Mouse (Mus musculus): ENCODE measurements around the gene Fscn2. TPM values are rescaled to one million over a fixed set of nuclear protein-coding genes. Genes with fewer than 3 reads are reported as not detected.

Fscn2 gene
- polyA plus RNA-seq, 1 experiment from 2014 or later = 0.19 TPM

DNA sequence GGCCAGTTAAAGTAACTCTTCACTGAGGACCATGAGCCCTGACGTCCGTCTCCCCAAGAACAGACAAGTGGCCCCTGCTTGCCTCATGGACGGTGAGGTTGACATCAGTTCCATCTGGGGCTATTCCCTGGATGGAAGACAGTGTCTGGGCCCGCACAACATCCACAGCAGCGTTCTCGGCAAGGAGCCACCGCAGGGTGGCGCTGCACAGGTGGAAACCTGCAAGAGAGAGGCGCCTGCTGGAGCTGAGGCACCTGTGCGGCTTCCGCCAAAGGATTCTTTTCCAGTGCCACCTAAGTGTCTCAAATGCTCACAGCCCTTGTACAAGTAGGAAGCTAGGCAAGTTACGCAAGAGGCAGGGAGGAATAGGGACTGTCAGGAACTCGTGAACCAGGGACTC, 11.7 kb downstream of the Fscn2 start:
- WGBS = 59% methylated on average over 13 of the region's 13 CpGs
- no peak for DNase-seq (ENCODE audit: low spot score)
- Histone ChIP-seq H3K36me3 (replicated peaks) (peaks cover 89% of the 10 kb centered on the region), H3K4me3 (no peak overlapping the region), H3K4me1 (peaks cover 22% of the 10 kb centered on the region), H3K9me3 (no peaks in the 10 kb centered on the region), H3K27me3 (replicated peaks; ENCODE audit: low read depth, poor library complexity, severe bottlenecking) (no peaks in the 10 kb centered on the region), H3K27ac (replicated peaks) (no peak overlapping the region)

DNA sequence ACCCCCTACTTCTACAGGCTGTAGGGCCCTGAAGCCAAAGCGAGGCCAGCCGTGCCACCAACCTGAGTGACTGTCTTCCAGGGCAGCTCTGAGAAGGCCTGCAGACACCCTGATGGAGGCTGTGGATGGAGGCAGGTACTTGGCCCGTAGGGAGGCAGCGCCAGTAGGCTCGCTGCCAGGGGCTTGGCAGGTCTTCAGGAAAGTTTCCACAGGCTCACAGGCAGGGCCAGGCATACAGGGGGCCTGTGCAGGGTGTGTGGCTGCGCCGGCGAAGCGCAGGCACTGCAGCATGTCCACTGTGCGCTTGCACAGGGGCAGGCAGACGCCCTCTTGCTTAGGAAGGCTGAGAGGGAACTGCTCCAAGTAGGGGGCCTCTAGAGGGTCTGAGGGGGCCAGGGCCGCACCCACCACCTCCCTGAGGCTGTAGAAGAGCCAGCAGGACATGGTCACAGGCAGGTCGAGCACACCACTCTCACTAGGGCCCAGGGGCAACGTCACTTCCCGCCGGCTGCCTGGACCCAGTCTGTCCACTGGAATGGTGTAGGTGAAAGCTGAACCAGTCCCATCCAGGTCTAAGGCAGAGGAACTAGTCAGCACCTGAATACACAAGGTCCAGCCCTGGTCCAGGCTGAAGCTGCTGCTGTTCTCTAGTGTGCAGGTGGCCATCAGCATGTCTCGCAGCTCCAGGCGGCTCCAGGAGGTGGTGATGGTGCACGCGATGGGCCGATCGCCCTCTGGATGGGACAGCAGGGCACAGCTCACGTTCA, 12.7 kb downstream of the Fscn2 start:
- no peak overlapping the region for H3K27ac ChIP-seq (replicated peaks)
- H3K9me3 ChIP-seq = no peaks in the 10 kb centered on the region
- H3K4me1 ChIP-seq = peaks cover 30% of the 10 kb centered on the region
- no peaks in the 10 kb centered on the region for H3K27me3 ChIP-seq (replicated peaks; ENCODE audit: low read depth, poor library complexity, severe bottlenecking)
- peaks cover 84% of the 10 kb centered on the region for H3K36me3 ChIP-seq (replicated peaks)
- WGBS = 91% methylated on average over 23 of the region's 23 CpGs
- DNase-seq (ENCODE audit: low spot score) = no peak
- H3K4me3 ChIP-seq = peak overlapping the region; percentile 26; the same call in 1 of the 2 replicates

DNA sequence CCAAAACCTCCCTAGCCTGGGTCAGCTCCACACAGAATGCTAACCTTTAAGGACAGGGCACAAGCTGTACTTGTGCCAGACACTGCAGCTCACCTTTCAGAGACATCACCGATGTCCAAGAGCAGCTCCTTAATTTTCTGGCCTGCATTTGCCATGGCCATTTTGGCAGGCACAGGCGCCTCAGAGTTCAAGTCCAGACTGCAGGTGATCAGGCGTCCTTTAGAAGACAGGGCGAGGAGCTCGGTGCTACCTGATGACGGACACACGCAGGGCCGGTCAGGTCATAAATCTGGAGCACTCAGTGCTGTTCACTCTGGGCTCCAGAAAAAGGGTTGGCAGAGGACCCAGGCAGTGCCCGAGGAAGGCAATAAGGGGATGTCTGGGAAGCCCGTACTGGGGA, 14.0 kb downstream of the Fscn2 start:
- no peak overlapping the region for H3K27ac ChIP-seq (replicated peaks)
- H3K9me3 ChIP-seq = no peaks in the 10 kb centered on the region
- H3K4me1 ChIP-seq = peaks cover 28% of the 10 kb centered on the region
- DNase-seq (ENCODE audit: low spot score) = no peak
- H3K36me3 ChIP-seq (replicated peaks) = peaks cover 77% of the 10 kb centered on the region
- H3K4me3 ChIP-seq = no peak overlapping the region
- 96% methylated on average over 10 of the region's 10 CpGs for WGBS
- no peaks in the 10 kb centered on the region for H3K27me3 ChIP-seq (replicated peaks; ENCODE audit: low read depth, poor library complexity, severe bottlenecking)

DNA sequence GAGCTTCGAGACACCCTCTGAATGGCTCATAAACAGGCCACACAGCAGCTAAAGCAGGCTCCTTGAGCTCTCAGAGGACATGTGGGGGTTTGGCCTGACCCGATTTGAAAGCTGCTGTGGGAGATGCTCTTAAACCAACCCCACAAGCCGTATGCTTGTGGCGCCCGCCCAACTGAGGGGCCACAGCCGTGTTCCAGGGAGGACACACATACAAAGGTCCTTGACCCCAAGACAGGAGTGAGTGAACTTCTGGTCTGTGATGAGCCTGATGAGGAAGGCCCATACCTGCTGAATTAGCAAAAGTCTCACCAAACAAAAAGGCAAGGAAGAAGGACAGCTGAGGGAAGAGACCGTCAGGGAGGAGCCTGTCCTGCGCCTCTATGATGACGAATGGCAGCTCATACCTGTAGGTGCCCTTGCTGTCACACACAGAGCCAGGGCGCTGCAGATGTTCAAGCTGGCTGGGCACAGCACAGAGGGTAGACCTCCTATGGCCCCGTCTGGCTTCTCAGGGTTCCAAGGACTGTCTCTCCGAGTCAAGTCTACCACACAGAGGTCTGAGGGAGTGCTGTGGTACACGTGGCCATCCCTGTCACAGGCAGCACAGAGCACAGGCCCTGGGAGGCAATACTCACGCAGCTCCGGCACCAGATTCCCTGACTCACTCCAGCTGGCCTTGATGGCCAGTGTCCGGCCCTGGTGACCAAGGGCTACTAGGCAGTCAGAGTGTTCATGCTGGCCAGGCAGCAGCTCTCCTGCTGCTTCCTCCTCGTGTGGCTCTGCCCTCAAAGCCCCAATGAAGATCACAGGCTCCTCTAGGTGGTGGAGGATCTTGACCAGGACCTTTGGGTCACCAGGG, 15.2 kb downstream of the Fscn2 start:
- WGBS = 88% methylated on average over 17 of the region's 17 CpGs
- 0 out of 2 replicates have a peak overlapping the region, but pooled peaks have one; percentile 95 for H3K4me3 ChIP-seq

DNA sequence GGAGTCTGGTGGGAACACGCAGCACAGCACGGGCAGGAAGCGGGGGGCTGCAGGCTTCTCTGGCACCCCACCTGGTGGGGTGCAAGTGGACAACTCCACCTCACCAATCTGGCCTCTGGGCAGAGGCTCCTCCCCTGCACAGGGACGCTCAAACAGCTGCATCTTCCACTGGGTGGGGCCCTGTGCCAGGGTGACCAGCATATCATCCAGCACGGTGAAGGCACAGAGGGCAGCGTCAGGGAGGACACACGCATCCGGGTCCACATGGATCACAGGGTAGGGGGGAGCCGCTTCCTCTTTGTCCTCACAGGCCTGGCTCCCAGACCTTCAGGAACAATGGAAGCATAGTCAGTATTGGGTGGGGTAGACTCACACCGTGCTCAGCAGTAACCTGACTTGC, 16.0 kb downstream of the Fscn2 start:
- H3K4me1 ChIP-seq = peaks cover 28% of the 10 kb centered on the region
- H3K36me3 ChIP-seq (replicated peaks) = peaks cover 77% of the 10 kb centered on the region
- no peak for DNase-seq (ENCODE audit: low spot score)
- no peaks in the 10 kb centered on the region for H3K27me3 ChIP-seq (replicated peaks; ENCODE audit: low read depth, poor library complexity, severe bottlenecking)
- H3K27ac ChIP-seq (replicated peaks) = peak overlapping the region; percentile 77; the same call in 1 of the 2 replicates
- 72% methylated on average over 10 of the region's 10 CpGs for WGBS
- peak overlapping the region; percentile 95 for H3K4me3 ChIP-seq
- no peaks in the 10 kb centered on the region for H3K9me3 ChIP-seq

More for the DNA sequence above, 15.2 kb downstream of the Fscn2 start:
- Histone ChIP-seq H3K27me3 (replicated peaks; ENCODE audit: low read depth, poor library complexity, severe bottlenecking) (no peaks in the 10 kb centered on the region), H3K4me1 (peaks cover 28% of the 10 kb centered on the region), H3K27ac (replicated peaks) (no peak overlapping the region; the same call in 1 of the 2 replicates), H3K9me3 (no peaks in the 10 kb centered on the region), H3K36me3 (replicated peaks) (peaks cover 77% of the 10 kb centered on the region)
- DNase-seq (ENCODE audit: low spot score) = no peak

DNA sequence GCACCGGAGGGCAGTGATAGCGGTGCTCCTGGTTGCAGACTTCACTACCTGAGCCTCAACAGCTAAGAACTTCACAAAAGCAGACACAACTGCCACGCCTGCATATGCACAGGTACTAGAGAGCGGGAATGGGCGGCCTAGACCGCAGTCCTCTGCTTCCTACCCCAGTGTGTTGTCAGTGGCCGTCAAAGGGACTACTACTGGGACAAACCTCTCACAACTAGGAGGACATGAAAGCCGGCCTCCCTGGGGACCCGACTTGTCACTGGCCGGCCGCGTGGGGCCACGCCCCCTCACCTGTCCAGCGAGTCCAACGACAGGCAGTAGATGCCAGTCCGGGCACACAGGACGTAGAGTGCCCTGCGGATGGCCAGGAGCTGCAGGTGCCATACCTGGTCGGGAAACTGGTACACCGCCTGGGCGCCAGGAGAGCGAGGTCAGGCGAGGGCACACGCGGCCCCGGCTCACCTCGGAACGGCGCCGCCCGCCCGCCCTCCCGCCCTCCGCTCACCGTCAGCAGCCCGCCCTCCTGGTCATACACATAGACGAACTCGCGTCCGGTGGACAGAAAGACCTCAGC, 16.8 kb downstream of the Fscn2 start:
- Histone ChIP-seq H3K4me1 (peaks cover 28% of the 10 kb centered on the region), H3K27me3 (replicated peaks; ENCODE audit: low read depth, poor library complexity, severe bottlenecking) (no peaks in the 10 kb centered on the region), H3K9me3 (no peaks in the 10 kb centered on the region), H3K36me3 (replicated peaks) (peaks cover 77% of the 10 kb centered on the region), H3K4me3 (peak overlapping the region; percentile 95), H3K27ac (replicated peaks) (peak overlapping the region; percentile 77)
- DNase-seq (ENCODE audit: low spot score) = peak; percentile 61
- WGBS = 4% methylated on average over 40 of the region's 40 CpGs

DNA sequence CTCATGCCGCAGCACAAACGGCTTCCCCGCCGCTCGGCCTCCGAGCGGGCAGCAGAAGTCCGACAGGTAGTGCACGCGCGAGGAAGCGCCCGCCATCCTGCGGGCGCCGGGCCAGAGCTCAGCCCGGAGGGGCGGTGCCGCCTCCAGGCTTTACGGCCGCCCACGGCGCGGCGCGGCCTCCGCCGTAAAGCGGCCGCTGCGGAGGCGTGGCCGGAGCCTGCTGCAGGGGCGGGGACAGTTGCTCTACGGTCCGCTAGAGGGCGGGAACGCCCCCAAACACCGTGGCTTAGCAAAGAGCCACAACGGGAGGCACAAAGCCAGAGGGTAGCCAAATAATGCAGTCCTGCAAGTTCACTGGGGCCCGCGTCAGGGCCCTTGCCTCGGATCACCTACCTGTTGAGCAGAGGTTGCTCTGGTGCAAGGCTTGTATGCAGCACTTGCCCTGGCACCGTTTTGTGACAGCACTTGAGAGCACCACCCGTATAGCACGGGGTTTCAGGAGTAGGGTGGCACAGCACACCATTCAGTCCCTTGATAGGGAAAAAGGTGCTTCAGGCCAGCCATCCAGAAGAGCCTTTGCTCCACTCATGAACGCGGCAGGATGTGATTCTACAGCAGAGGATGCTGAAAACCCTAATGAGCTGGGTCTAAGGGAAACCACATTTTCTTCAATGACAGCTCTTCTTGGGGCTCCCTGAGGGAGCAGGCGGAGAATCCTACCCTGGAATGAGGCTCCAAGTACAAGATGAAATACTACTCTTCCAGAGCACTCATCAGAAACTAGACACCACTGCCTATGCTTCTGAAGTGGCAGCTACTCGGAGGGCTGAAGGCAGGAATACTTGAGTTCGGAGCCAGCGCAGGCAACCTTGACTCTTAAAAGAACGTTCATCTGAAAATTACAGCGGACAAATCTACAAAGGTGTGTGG, 17.5 kb downstream of the Fscn2 start, which contains the start of gene Faap100:
Gene Faap100 (minus strand): TSS at position 154 of the 930 bp plus-strand sequence.
- Histone ChIP-seq H3K9me3 (no peaks in the 10 kb centered on the region), H3K36me3 (replicated peaks) (peaks cover 77% of the 10 kb centered on the region), H3K27ac (replicated peaks) (peak within 1 kb of the TSS; percentile 77), H3K27me3 (replicated peaks; ENCODE audit: low read depth, poor library complexity, severe bottlenecking) (no peaks in the 10 kb centered on the region), H3K4me3 (peak within 1 kb of the TSS; percentile 95), H3K4me1 (peaks cover 28% of the 10 kb centered on the region)
- DNase-seq (ENCODE audit: low spot score) = peak; percentile 92
- 9% methylated on average over 54 of the region's 54 CpGs for WGBS

DNA sequence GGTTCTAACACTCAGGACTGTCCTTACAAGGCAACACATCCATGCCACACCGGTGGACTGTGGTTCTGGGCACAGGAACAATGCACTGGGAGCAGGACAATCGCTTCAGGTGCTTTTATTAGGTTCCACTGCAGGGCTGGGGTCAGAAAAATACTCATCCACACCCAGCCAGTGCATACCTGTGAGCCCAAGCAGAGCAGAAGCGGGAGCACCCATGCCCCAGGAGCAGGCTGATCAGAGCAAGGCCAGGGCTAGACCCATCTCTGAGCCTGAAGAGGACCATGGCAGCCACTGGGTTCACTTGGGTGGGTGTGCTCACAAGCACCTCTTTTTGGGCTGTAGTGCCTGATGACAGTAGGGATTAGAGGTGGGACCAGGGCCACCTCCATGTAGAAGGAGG, 18.9 kb downstream of the Fscn2 start:
- no peaks in the 10 kb centered on the region for H3K27me3 ChIP-seq (replicated peaks; ENCODE audit: low read depth, poor library complexity, severe bottlenecking)
- peaks cover 77% of the 10 kb centered on the region for H3K36me3 ChIP-seq (replicated peaks)
- no peak for DNase-seq (ENCODE audit: low spot score)
- H3K27ac ChIP-seq (replicated peaks) = no peak overlapping the region
- peaks cover 28% of the 10 kb centered on the region for H3K4me1 ChIP-seq
- 0 out of 2 replicates have a peak overlapping the region, but pooled peaks have one; percentile 11 for H3K4me3 ChIP-seq
- H3K9me3 ChIP-seq = no peaks in the 10 kb centered on the region
- 95% methylated on average over 3 of the region's 3 CpGs for WGBS

DNA sequence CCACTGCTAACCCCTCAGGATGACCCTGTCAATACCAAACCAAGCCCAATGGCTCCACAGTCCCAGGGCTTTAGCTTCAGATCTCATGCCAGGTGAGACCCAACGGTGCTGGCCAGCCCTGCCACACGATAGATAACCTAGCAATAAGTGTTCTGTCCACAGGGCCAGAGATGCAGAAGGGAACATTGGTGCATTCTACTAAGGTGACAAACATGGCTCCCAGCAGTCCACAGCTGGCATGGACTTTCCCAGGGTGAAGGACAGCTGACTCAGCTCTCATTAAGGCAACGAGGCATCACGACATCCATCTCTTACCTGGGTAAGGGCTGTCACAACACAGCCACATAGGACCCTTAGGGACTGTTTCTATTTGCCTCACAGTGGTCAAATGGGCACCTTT, 19.8 kb downstream of the Fscn2 start:
- no peaks in the 10 kb centered on the region for H3K27me3 ChIP-seq (replicated peaks; ENCODE audit: low read depth, poor library complexity, severe bottlenecking)
- H3K36me3 ChIP-seq (replicated peaks) = peaks cover 77% of the 10 kb centered on the region
- no peak overlapping the region for H3K4me3 ChIP-seq
- no peak overlapping the region for H3K27ac ChIP-seq (replicated peaks)
- no peak for DNase-seq (ENCODE audit: low spot score)
- no peaks in the 10 kb centered on the region for H3K9me3 ChIP-seq
- H3K4me1 ChIP-seq = peaks cover 28% of the 10 kb centered on the region
- WGBS = 96% methylated on average over 4 of the region's 4 CpGs

DNA sequence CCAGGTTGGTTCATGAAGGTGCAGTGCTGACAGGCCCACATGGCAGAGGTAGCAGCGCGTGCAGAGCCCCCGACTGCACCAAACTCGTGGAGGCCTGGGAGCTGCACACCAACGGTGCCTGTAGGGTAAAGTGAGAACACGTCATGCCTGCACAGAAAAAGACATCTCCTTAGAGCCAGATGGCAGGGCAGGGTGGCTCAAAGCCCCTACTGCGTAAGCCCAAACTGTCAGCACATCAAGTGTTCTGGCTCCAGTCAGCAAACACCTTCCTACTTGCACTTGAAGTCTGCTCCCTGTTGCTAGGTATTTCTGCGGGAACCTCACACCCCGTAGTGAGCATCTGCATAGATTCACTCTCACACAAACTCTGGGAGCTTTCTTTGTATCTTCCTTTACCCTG, 21.2 kb downstream of the Fscn2 start:
- no peak overlapping the region for H3K27ac ChIP-seq (replicated peaks)
- H3K4me1 ChIP-seq = peaks cover 19% of the 10 kb centered on the region
- H3K4me3 ChIP-seq = no peak overlapping the region
- H3K27me3 ChIP-seq (replicated peaks; ENCODE audit: low read depth, poor library complexity, severe bottlenecking) = no peaks in the 10 kb centered on the region
- DNase-seq (ENCODE audit: low spot score) = no peak
- WGBS = 94% methylated on average over 9 of the region's 9 CpGs
- no peaks in the 10 kb centered on the region for H3K9me3 ChIP-seq
- H3K36me3 ChIP-seq (replicated peaks) = peaks cover 76% of the 10 kb centered on the region

DNA sequence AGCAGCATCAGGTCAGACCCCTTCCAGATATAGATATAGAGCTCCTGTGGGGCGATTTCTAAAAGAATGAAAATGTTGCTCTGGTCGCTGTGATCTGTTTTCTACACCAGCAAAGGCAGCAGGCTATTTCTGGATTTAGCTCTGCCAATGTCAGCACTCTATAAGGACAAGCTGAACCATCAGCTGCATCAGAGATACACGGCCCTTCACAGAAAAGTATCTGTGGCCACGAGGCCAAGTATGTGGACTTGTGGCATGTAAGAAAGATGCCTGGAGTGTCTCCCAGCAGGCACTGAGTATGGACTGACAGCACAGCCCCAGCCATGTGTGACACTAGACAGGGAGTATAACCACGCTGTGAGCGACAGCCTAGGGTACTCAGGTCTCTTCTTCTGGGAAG, 25.3 kb downstream of the Fscn2 start:
- no peaks in the 10 kb centered on the region for H3K4me1 ChIP-seq
- WGBS = 94% methylated on average over 6 of the region's 6 CpGs
- H3K36me3 ChIP-seq (replicated peaks) = peaks cover 85% of the 10 kb centered on the region
- H3K4me3 ChIP-seq = no peak overlapping the region
- no peaks in the 10 kb centered on the region for H3K9me3 ChIP-seq
- no peak for DNase-seq (ENCODE audit: low spot score)
- H3K27me3 ChIP-seq (replicated peaks; ENCODE audit: low read depth, poor library complexity, severe bottlenecking) = no peaks in the 10 kb centered on the region
- no peak overlapping the region for H3K27ac ChIP-seq (replicated peaks)
